Mouse (Mus musculus) G1E (cell line): ENCODE measurements at regions not wholly inside any gene's neighbourhood (a gene's known extent, or its start where the extent isn't known, plus 50 kb on each side); places are given as distances from the start of the nearest gene placed in this dataset.

Experiments
- CTCF ChIP-seq: IDR thresholded peaks from 2 replicates; pipeline ENCODE4 v1.5.1; 2012; ENCODE audit warnings: low read depth, low read length, inconsistent platforms, mixed read lengths
- TAL1 ChIP-seq: conservative IDR thresholded peaks from 2 replicates; pipeline ENCODE4 v1.6.1; 2012; ENCODE audit warnings: low read depth, low read length, inconsistent platforms, mixed read lengths

DNA sequence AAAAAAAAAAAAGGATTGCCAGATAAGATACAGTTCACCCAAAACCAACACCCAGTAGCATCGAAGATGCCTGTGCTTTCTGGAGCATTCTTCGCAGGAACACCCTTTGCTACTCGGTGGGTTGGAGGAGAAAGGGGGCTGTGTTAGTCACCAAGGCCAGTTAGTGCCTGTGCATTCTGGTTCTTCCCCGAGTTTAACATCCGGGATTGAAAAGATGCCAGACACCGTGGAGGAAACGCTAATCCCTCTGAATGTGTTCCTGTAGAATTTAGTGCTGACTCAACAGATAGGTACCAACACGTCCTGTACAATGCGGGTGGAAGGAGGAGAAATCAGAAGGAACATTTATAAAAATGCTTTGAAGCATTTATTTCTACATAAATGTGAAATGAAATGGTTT is 385.5 kb upstream of the Mctp2 start:
- no peak for TF ChIP-seq CTCF
- TF ChIP-seq TAL1, result no peak
